Mouse (Mus musculus) activated CD4-positive, CD25-positive, alpha-beta regulatory T cell, adult 4 months (primary cell): ENCODE results near the gene Ccnb1ip1. TPM values are rescaled to one million over a fixed set of nuclear protein-coding genes. Genes with fewer than 3 reads are reported as not detected.

Experiments used
- ATAC-seq: one replicate; pipeline ENCODE4 v1.8.0; 2017
- polyA plus RNA-seq, 2 experiments: library from polyadenylated mRNA; unstranded; fragments of 100-300 nt; shearing (Covaris generic); gene quantifications; one replicate each; pipeline ENCODE4 v1.2.1; 2017

Ccnb1ip1 gene
- polyA plus RNA-seq, 2 experiments from 2014 or later, result not detected

DNA sequence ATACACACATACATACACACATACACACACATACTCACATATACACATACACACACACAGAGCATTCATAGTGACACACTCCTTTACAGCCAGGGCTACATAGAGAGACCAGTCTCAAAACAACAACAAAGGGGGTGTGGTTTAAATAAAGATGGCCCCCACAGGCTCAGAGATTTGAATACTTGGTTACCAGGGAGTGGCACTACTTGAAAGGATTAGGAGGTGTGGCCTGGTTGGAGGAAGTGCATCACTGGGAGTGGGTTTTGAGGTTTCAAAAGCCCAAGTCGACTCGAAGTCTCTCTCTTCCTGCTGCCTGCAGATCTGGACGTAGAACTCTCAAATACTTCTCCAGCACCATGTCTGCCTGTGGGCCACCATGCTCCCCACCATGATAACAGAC lies 25.4 kb downstream of the Ccnb1ip1 start:
- ATAC-seq, result no peak

DNA sequence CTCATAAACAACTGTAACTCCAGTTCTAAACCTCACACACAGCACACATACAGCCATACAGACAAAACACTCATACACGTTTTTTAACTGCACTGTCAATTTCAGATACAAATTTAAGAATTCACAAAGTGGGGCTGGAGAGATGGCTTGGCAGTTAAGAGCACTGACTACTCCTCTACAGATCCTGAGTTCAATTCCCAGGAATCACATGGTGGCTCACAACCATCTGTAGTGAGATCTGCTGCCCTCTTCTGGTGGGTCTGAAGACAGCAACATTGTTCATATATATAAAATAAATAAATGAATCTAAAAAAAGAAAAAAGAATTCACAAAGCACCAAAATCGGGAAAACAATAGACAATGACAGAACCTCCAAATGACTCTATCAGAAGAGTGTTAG lies 36.2 kb downstream of the Ccnb1ip1 start:
- no peak for ATAC-seq

DNA sequence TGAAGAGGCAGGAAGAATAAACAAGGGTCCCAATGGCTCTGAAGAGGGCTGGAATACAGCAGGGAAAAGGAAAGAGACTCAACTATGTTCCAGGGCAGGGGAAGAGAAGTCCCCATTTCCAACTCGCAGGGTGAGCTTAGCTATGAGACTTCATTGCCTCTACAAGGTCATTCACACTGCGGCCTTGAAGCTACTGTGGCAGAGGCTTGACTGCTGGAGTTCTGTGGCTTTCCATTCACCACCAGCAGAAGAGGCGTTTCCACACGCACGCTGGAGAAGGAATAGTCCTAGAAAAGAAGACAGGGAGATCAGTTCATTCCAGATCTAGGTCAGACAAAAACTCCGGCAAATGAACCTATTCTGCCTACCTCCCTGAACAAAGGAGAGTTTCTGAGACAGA lies 41.8 kb downstream of the Ccnb1ip1 start:
- ATAC-seq, result no peak

DNA sequence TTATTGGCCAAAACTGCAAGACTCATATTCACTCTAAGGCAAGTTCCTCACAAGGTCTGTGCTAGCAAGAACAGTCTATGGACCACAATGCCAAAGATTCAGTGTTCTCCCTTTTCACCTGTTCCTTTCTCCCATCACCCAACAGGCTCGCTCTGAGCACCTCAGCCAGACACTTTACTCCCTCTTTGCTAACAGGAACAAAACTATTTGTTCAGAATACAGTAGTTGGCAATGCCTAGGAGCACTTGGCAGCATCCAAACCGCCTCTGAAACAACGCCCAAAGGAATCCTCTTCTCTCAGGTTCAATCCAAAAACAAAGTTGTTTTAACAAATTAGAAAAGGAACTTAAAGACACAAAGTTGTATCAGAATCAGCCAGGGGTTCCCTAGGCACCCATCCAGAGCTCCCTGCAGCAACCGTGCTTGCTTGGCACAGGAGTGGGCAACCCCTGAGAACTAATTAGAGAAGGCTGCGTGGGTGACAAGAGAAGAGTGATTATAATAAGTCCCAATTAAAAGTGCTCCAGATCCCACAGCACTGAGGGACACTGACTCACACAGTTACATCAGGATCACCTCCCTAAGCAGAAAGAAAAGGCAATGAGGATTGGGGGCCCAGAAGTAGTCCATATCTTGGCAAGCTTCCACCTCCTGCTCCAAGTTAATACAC lies 49.0 kb downstream of the Ccnb1ip1 start:
- ATAC-seq, result no peak

DNA sequence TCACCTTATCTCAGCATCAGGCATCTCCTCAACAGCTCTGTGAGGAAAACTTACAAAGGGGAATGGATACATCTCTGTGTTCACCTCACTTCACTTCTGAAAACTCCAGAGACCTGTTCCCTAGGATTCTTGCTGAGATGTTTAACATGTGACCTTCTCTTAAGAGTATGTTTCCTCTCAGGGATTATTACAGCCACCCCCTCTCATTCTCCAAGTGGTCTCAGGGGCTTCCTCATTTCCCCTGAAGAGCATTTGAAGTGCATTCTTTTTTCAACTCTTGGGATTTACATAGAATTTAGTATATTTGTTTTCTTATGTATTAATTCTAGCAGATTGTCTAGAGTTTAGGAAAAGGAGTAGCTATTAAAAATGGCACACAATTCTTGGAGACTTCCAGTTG lies 62.5 kb downstream of the Ccnb1ip1 start, which contains the start of gene Olfr749:
Gene Olfr749 (minus strand): TSS at position 101 of the 400 bp plus-strand sequence.
- no peak for ATAC-seq

DNA sequence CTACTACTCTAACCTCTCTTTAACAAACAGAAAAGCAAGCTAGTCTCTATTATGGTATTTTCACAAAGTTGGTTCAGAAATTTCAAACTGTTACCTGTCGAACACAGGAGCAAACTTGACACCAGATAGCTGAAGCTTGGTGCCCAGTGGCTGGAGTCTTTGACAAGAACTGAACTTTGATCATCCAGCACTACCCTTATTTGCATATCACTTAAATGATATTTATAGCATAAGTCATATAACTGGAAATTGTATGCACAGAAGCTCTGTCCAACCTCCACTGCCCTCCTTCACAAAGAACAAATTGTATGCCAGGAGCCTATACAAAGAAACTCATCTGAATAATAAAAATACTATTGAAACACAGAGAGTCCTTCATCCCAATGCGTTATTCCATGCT lies 65.9 kb downstream of the Ccnb1ip1 start:
- no peak for ATAC-seq

DNA sequence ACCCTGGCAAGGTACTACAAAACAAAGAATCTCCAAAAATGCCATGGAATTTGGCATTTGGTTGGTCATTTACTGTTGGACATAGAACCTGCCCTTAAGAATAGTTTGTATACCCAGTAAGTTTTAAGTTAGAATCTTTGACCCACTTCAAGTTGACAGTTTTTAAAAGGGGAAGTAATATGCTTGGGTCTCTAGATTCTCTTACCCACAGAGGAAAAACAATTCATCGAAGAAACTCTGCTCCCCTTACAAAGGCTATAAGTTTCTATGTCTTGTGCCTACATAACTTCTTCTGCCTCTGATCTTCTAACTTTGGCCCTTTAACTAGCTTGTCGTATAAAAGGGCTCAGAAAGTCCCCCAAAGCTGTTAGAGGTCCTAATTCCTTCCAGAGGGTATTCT lies 67.2 kb downstream of the Ccnb1ip1 start:
- no peak for ATAC-seq

Other genes with a start within 250 kb of the Ccnb1ip1 start
- not detected for gene Olfr744, start 192.9 kb downstream of the Ccnb1ip1 start, polyA plus RNA-seq
- gene Olfr745, start 168.3 kb downstream of the Ccnb1ip1 start, polyA plus RNA-seq, result not detected
- not detected for gene Olfr746, start 160.6 kb downstream of the Ccnb1ip1 start, polyA plus RNA-seq
- not detected for gene Olfr747, start 114.5 kb downstream of the Ccnb1ip1 start, polyA plus RNA-seq
- under 1 TPM in 1 of 2 experiments, not detected in 1; 0.21 TPM for gene Olfr748, start 100.4 kb downstream of the Ccnb1ip1 start, polyA plus RNA-seq
- not detected for gene Olfr749, start 62.6 kb downstream of the Ccnb1ip1 start, polyA plus RNA-seq
- gene Ttc5, start 22.2 kb downstream of the Ccnb1ip1 start, polyA plus RNA-seq, result 100 to 1,000 TPM; 108 to 124 TPM
- 10 to 100 TPM; 83.6 to 88.1 TPM for gene Parp2, start 109 bp upstream of the Ccnb1ip1 start, polyA plus RNA-seq
- gene Tep1, start 62.8 kb upstream of the Ccnb1ip1 start, polyA plus RNA-seq, result 10 to 100 TPM; 20.7 to 22.0 TPM
- gene Klhl33, start 89.8 kb upstream of the Ccnb1ip1 start, polyA plus RNA-seq, result under 1 TPM in 1 of 2 experiments, not detected in 1; 0.21 TPM
- 100 to 1,000 TPM in 1 of 2 experiments, 10 to 100 TPM in 1; 73.9 to 108 TPM for gene Osgep, start 117.2 kb upstream of the Ccnb1ip1 start, polyA plus RNA-seq
- gene Apex1, start 117.2 kb upstream of the Ccnb1ip1 start, polyA plus RNA-seq, result 100 to 1,000 TPM in 1 of 2 experiments, 10 to 100 TPM in 1; 72.8 to 108 TPM
- gene Pip4p1, start 123.1 kb upstream of the Ccnb1ip1 start, polyA plus RNA-seq, result 1 to 10 TPM; 3.6 to 4.1 TPM
- gene Pnp, start 123.3 kb upstream of the Ccnb1ip1 start, polyA plus RNA-seq, result 10 to 100 TPM; 61.0 to 76.3 TPM
- 1 to 10 TPM in 1 of 2 experiments, not detected in 1; 9.9 TPM for gene Gm49342, start 136.8 kb upstream of the Ccnb1ip1 start, polyA plus RNA-seq
- gene Pnp2, start 148.3 kb upstream of the Ccnb1ip1 start, polyA plus RNA-seq, result under 1 TPM; 0.60 to 0.85 TPM
- not detected for gene Rnase10, start 200.0 kb upstream of the Ccnb1ip1 start, polyA plus RNA-seq
- not detected for gene Rnase9, start 234.1 kb upstream of the Ccnb1ip1 start, polyA plus RNA-seq
- not detected for gene Rnase11, start 242.4 kb upstream of the Ccnb1ip1 start, polyA plus RNA-seq
- gene Rnase12, start 249.9 kb upstream of the Ccnb1ip1 start, polyA plus RNA-seq, result not detected